Mouse (Mus musculus): ENCODE data around the gene Mypop.

Mypop gene

GRCm38 (mm10) chr7:18989995-18990394 is 1.1 kb upstream of the Mypop start:
- DNase-seq (ENCODE audit: low spot score in 2 of 2), result no peak

- DNase-seq (ENCODE audit: low spot score in 2 of 2), result peak in 1 of 2 experiments; percentile 31
These were observed 732 bp downstream of the Mypop start for GRCm38 (mm10) chr7:18991660-18992293.

GRCm38 (mm10) chr7:18992294-18992675 is 1.2 kb downstream of the Mypop start:
- DNase-seq (ENCODE audit: low spot score in 2 of 2), result no peak

- DNase-seq (ENCODE audit: low spot score in 2 of 2), result no peak
These were observed 2.0 kb downstream of the Mypop start for GRCm38 (mm10) chr7:18993036-18993435.

DNA sequence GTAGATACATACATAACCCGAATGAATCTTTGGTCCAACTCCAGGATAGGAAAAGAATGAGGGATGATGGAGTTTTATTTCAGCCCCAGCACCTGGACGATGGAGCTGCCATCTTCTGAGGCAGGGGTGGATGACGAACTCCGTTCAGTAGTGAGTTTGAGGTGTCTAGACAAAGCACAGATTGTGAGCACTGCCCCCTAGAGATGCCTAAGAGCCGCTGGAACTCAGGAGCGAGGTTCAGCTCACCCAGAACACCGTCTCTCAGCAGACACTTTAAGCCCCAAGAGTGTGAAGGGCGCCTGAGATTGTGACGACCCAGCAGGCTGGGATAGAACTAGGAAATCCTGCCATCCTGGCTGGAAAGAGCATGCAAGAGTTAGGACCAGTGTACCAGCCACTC is 7.8 kb downstream of the Mypop start:
- no peak for DNase-seq (ENCODE audit: low spot score in 2 of 2)

DNA sequence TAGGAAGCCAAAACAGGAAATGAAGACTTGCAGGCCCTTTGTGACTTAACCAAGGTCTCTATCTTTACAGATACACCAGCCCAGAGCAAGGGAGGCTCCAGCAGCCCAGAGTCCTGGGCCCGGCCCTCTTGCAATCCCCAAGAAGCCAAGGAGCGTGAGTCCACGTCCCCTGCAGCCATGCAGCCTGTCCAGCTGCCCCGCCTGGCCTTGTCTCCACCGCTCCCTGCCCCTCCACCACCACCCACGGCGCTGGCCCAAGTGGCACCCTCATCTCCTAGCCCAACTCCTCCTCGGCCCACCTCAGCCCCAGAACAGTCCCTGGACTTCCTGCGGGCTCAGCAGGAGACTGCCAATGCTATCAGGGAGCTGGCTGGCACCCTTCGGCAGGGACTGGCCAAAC is 9.4 kb downstream of the Mypop start:
- no peak for DNase-seq (ENCODE audit: low spot score in 2 of 2)

- DNase-seq (ENCODE audit: low spot score in 2 of 2), result no peak
These were observed 10.2 kb downstream of the Mypop start for GRCm38 (mm10) chr7:19001066-19001806.

- no peak for DNase-seq (ENCODE audit: low spot score in 2 of 2)
These were observed 10.7 kb downstream of the Mypop start for GRCm38 (mm10) chr7:19001807-19002085.

- no peak for DNase-seq (ENCODE audit: low spot score in 2 of 2)
These were observed 11.1 kb downstream of the Mypop start for GRCm38 (mm10) chr7:19002115-19002514.

- peak; percentile 33 to 61 for DNase-seq (ENCODE audit: low spot score in 2 of 2)
These were observed 11.9 kb downstream of the Mypop start for GRCm38 (mm10) chr7:19002848-19003498.

- DNase-seq (ENCODE audit: low spot score in 2 of 2), result peak; percentile 88 to 89
These were observed 13.0 kb downstream of the Mypop start, which contains the start of gene Irf2bp1 for GRCm38 (mm10) chr7:19003902-19004630. Gene Irf2bp1 (plus strand): TSS chr7:19004044.

DNA sequence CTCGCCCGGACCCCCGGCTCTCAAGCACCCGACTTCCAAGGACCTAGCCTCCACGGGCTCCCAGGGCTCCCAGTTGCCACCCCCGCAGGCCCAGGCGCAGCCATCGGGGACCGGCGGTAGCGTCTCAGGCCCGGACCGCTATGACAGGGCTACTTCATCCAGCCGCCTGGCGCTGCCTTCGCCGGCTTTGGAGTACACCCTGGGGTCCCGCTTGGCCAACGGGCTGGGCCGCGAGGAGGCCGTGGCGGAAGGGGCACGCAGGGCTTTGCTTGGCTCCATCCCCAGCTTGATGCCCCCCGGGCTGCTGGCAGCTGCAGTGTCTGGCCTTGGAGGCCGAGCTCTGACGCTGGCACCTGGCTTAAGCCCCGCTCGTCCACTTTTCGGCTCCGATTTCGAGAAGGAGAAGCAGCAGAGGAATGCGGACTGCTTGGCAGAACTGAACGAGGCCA is 13.6 kb downstream of the Mypop start:
- DNase-seq (ENCODE audit: low spot score in 2 of 2), result no peak

DNA sequence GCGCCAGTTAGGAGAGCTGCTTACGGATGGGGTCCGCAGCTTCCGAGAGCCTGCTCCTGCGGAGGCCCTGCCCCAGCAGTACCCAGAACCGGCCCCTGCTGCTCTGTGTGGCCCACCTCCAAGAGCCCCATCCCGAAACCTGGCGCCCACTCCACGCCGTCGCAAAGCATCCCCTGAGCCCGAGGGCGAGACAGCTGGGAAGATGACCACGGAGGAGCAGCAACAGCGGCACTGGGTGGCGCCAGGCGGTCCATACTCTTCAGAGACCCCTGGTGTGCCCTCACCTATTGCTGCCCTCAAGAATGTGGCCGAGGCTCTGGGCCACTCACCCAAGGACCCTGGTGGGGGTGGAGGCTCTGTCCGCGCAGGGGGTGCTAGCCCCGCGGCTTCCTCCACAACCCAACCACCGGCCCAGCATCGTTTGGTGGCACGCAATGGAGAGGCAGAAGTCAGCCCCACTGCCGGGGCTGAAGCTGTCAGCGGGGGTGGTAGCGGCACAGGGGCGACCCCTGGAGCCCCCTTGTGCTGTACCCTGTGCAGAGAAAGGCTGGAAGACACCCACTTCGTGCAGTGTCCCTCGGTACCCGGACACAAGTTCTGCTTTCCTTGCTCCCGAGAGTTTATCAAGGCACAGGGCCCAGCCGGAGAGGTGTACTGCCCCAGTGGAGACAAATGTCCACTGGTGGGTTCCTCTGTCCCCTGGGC is 14.5 kb downstream of the Mypop start:
- DNase-seq (ENCODE audit: low spot score in 2 of 2), result no peak

GRCm38 (mm10) chr7:19006476-19006875 is 15.4 kb downstream of the Mypop start:
- DNase-seq (ENCODE audit: low spot score in 2 of 2), result peak; percentile 77 to 83

DNA sequence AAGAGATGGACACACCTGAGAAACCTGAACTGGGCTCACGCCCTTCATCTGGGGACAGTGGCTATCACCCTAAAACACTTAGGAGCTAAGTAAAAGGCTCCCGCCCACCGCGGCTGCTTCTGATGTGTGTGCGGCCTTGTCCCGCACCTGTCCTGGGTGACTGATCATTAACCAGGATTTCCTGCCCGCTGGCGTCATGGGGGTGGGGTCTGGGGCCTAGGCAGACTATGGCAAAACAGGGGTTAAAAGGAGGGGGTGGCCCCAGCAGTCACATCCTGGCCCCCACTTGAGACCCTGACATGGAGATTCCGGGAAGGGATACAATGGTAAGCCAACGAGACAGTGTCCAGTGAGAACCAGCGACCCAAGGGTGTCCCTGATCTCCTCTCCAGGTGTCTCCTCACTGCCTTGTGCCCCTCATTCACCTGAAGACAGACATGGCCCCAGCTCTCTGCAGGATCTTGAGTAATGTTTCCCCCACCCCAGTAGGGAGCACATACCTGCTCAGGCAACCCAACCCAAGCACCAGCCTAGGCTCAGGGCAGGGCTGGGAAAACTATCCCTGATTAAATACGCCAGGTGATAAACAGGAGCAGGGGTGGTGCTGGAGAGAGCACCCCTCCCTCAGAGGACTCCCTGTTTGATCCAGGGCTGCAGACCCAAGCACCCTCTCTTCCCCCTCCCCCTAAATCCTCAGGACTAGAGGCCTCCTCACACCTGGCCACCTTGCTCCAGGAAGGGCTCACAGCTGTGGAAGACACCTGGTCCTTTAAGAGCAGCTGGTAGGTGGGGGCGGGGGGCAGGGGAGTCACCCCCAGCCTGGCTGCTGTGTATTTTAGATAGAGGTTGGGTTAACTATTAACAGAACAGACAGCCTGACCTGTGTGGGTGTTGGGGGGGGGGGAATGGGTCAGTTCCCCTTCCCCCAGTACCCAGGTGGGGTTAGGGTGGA is 16.3 kb downstream of the Mypop start:
- DNase-seq (ENCODE audit: low spot score in 2 of 2), result no peak

GRCm38 (mm10) chr7:19010581-19010980 is 19.5 kb downstream of the Mypop start:
- no peak for DNase-seq (ENCODE audit: low spot score in 2 of 2)

DNA sequence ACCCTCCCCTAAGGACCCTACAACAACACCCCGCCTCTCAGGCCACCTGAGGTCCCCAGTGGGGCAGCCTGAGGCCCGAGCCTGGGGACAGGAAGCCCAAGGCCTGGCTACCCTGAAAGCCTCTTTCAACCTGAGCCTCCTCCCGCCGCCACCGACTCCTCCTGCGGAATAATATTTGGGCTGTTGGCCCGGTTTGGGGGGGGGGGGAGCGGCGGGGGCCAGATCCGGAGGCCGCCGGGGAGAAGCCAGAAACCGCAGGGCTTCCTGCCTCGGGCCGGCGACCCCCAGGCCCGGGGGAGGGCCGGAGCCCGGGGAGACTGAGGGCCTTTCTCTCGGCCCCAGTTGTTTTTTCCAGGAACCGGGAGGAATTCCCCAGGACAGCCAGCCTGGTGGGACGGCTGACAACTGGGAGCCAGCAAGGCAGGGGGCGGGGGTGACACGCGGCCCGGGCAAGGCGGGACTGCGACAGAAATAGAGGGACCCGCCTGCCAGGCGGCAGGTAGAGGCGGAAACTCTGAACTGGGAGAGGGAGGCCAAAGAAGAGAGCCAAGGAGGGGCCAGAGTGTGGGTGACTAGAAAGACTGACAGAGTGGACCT is 21.1 kb downstream of the Mypop start:
- DNase-seq (ENCODE audit: low spot score in 2 of 2), result no peak

DNA sequence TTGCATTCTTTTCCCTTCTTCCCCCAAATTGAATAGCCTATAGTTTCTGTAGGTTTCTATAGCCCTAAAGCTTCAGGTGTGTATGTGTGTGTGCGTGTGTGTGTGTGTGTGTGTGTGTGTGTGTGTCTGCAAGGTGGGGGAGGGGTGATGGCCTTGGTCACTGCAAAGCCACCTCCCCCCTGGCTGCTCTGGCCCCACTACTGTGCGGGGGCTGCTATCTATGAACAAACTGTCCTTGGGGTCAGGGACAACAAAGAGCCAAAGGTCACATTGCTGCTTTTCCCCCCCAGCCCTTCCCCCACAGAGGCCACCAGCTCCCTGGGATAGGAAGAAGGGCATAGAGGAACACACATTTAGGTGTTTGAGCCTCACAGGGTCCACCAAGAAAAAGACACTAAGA is 21.8 kb downstream of the Mypop start:
- no peak for DNase-seq (ENCODE audit: low spot score in 2 of 2)

GRCm38 (mm10) chr7:19014452-19014851 is 23.4 kb downstream of the Mypop start:
- DNase-seq (ENCODE audit: low spot score in 2 of 2), result no peak

DNA sequence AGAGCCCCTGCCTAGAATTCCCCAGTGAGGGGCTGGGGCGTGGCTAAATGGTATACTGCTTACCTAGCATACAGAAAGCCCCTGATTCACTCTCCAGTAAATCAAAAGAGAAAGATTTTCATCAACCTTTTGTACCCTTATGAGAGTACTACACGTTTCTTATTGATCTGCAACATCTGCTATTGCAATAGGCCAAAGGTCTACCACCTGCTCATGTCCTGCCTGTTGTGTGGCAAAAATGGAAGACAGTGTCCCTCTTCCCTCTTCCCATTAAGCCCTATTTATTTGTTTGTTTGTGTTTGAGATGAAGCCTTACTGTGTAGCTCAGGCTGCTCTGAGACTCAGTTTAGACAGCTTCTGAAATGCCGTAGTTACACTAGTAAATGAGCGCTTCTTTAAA is 25.0 kb downstream of the Mypop start:
- no peak for DNase-seq (ENCODE audit: low spot score in 2 of 2)

Measured in frontal cortex, postnatal 25 days (tissue).